Mouse (Mus musculus) spleen, adult 2 months (tissue): ENCODE data around the gene Frrs1. TPM values are rescaled to one million over a fixed set of nuclear protein-coding genes. Genes with fewer than 3 reads are reported as not detected.

Source experiments
- DNase-seq, 2 experiments: peaks; one replicate each; pipeline versions ENCODE4 v3.0.0 to v3.0.0-alpha.2; 2012 to 2021; ENCODE audit warnings: low spot score in 2 of 2, low read depth in 1 of 2
- H3K27ac ChIP-seq: fragments of 200-500 bp; 2 replicates; pipeline ENCODE4 v1.5.1; 2012; ENCODE audit warnings: low read length, inconsistent platforms; ENCODE audit not compliant: insufficient read depth
- H3K27me3 ChIP-seq: fragments of 200-500 bp; 2 replicates; pipeline ENCODE4 v1.6.1; 2012; ENCODE audit warnings: mild to moderate bottlenecking, moderate library complexity, low read length, inconsistent platforms; ENCODE audit not compliant: control insufficient read depth, insufficient read depth
- H3K36me3 ChIP-seq: fragments of 200-500 bp; 2 replicates; pipeline ENCODE4 v1.6.1; 2012; ENCODE audit warnings: mild to moderate bottlenecking, low read length, inconsistent platforms; ENCODE audit not compliant: control insufficient read depth, insufficient read depth
- H3K4me1 ChIP-seq: fragments of 200-500 bp; 2 replicates; pipeline ENCODE4 v1.6.1; 2011; ENCODE audit warnings: inconsistent platforms; ENCODE audit not compliant: control insufficient read depth, insufficient read depth, insufficient read length
- H3K4me3 ChIP-seq: fragments of 200-500 bp; 2 replicates; pipeline ENCODE4 v1.5.1; 2011; ENCODE audit warnings: mild to moderate bottlenecking, inconsistent platforms; ENCODE audit not compliant: insufficient read depth, insufficient read length; ENCODE audit errors: extremely low read depth
- CTCF ChIP-seq: fragments of 200-500 bp; IDR thresholded peaks from 2 replicates; pipeline ENCODE4 v1.5.1; 2011; ENCODE audit warnings: mild to moderate bottlenecking, inconsistent platforms; ENCODE audit not compliant: insufficient read depth, insufficient read length, insufficient replicate concordance; ENCODE audit errors: extremely low read depth
- POLR2A ChIP-seq: fragments of 200-500 bp; IDR thresholded peaks from 2 replicates; pipeline ENCODE4 v1.6.1; 2011; ENCODE audit warnings: low read depth, low read length, inconsistent platforms
- WGBS: fragments of 180-500 bp; shearing (Covaris S2); methylation state at CpG from one replicate; pipeline ENCODE4 v1.1.7; 2018; 5-methylcytosine and 5-hydroxymethylcytosine counted together
- polyA plus RNA-seq: library from polyadenylated mRNA; depleted of rRNA; stranded (reverse); fragments of >200 nt; gene quantifications from 2 replicates; pipeline ENCODE4 v1.2.3, GENCODE M21; 2012

The Frrs1 gene
- polyA plus RNA-seq, 1 experiment = 11.5 TPM

- Histone ChIP-seq H3K27me3 (no peaks in the 10 kb centered on the region), H3K27ac (no peak overlapping the region), H3K36me3 (no peaks in the 10 kb centered on the region), H3K4me1 (no peaks in the 10 kb centered on the region), H3K4me3 (no peak overlapping the region)
- 91% methylated on average over 1 of the region's 1 CpGs for WGBS
- no peak for DNase-seq
- TF ChIP-seq POLR2A (no peak), CTCF (no peak)
Observed at GRCm38 (mm10) chr3:116848099-116848498, 11.2 kb upstream of the Frrs1 start.

- Histone ChIP-seq H3K4me1 (no peaks in the 10 kb centered on the region), H3K27ac (no peak overlapping the region), H3K27me3 (no peaks in the 10 kb centered on the region), H3K4me3 (no peak overlapping the region), H3K36me3 (no peaks in the 10 kb centered on the region)
- no peak for DNase-seq
- 84% methylated on average over 4 of the region's 4 CpGs for WGBS
- no peak for TF ChIP-seq POLR2A
Observed at GRCm38 (mm10) chr3:116848936-116849335, 10.3 kb upstream of the Frrs1 start.

- no peak for DNase-seq
- H3K4me3 ChIP-seq = no peak overlapping the region
- 80% methylated on average over 1 of the region's 1 CpGs for WGBS
- no peaks in the 10 kb centered on the region for H3K4me1 ChIP-seq
- H3K27ac ChIP-seq = no peak overlapping the region
- TF ChIP-seq POLR2A (no peak), CTCF (no peak)
- H3K36me3 ChIP-seq = no peaks in the 10 kb centered on the region
- H3K27me3 ChIP-seq = no peaks in the 10 kb centered on the region
Observed at GRCm38 (mm10) chr3:116850376-116850775, 8.9 kb upstream of the Frrs1 start.

- TF ChIP-seq POLR2A (no peak), CTCF (no peak)
- Histone ChIP-seq H3K4me3 (no peak overlapping the region), H3K27me3 (no peaks in the 10 kb centered on the region), H3K27ac (no peak overlapping the region), H3K36me3 (no peaks in the 10 kb centered on the region), H3K4me1 (no peaks in the 10 kb centered on the region)
- 92% methylated on average over 3 of the region's 3 CpGs for WGBS
- DNase-seq = no peak
Observed at GRCm38 (mm10) chr3:116852421-116852820, 6.8 kb upstream of the Frrs1 start.

- no peak for DNase-seq
- 57% methylated on average over 6 of the region's 6 CpGs for WGBS
- Histone ChIP-seq H3K36me3 (no peaks in the 10 kb centered on the region), H3K27me3 (no peaks in the 10 kb centered on the region), H3K27ac (no peak overlapping the region), H3K4me1 (no peaks in the 10 kb centered on the region), H3K4me3 (no peak overlapping the region)
- no peak for TF ChIP-seq CTCF
- TF ChIP-seq POLR2A = no peak
Observed at GRCm38 (mm10) chr3:116857611-116858010, 1.7 kb upstream of the Frrs1 start.

GRCm38 (mm10) chr3:116859752-116860151, 488 bp downstream of the Frrs1 start:
- TF ChIP-seq POLR2A = no peak
- TF ChIP-seq CTCF = no peak
- Histone ChIP-seq H3K36me3 (no peaks in the 10 kb centered on the region), H3K27ac (no peak overlapping the region), H3K27me3 (no peaks in the 10 kb centered on the region), H3K4me1 (no peaks in the 10 kb centered on the region), H3K4me3 (no peak overlapping the region)
- WGBS = 63% methylated on average over 5 of the region's 5 CpGs
- DNase-seq = no peak

GRCm38 (mm10) chr3:116860333-116861222, 1.3 kb downstream of the Frrs1 start:
- DNase-seq = no peak
- TF ChIP-seq POLR2A (no peak), CTCF (no peak)
- 25% methylated on average over 19 of the region's 19 CpGs for WGBS
- Histone ChIP-seq H3K27me3 (no peaks in the 10 kb centered on the region), H3K4me3 (no peak overlapping the region; the same call in 1 of the 2 replicates), H3K27ac (no peak overlapping the region), H3K4me1 (no peaks in the 10 kb centered on the region), H3K36me3 (no peaks in the 10 kb centered on the region)
